Mouse (Mus musculus) ES-E14 (cell line): Measurements from ENCODE around the gene Cldn20.

Experiments used
- HCFC1 ChIP-seq: IDR thresholded peaks from 2 replicates; pipeline ENCODE4 v1.6.1; 2012; ENCODE audit warnings: low read length, inconsistent platforms, borderline replicate concordance; ENCODE audit not compliant: insufficient read depth
- MAFK ChIP-seq: IDR thresholded peaks from 2 replicates; pipeline ENCODE4 v1.6.1; 2014; ENCODE audit warnings: mild to moderate bottlenecking, low read depth, low read length, inconsistent platforms; ENCODE audit not compliant: insufficient read depth
- ZC3H11A ChIP-seq: IDR thresholded peaks from 2 replicates; pipeline ENCODE4 v1.6.1; 2012; ENCODE audit warnings: low read depth, mild to moderate bottlenecking, inconsistent platforms, low read length, borderline replicate concordance

GRCm38 (mm10) chr17:3516406-3516805 is 15.9 kb upstream of the Cldn20 start:
- no peak for TF ChIP-seq MAFK
- no peak for TF ChIP-seq ZC3H11A
- no peak for TF ChIP-seq HCFC1
